Mouse (Mus musculus) intestine, embryonic 14.5 days (tissue): ENCODE data around the gene Nipa1. TPM values are rescaled to one million over a fixed set of nuclear protein-coding genes. Genes with fewer than 3 reads are reported as not detected.

Source experiments
- ATAC-seq: fragments of 200-750 bp; cut with Nextera tagmentation; replicated peaks from 2 replicates; pipeline ENCODE4 v1.8.0; 2017; ENCODE audit warnings: low read depth, moderate number of reproducible peaks, moderate TSS enrichment, moderate library complexity; ENCODE audit not compliant: low FRiP score, low TSS enrichment
- DNase-seq: peaks from one replicate; pipeline ENCODE4 v3.0.0-alpha.2; 2018; ENCODE audit warnings: low spot score
- H3K27ac ChIP-seq: fragments of 300-500 bp; sonication (generic); 2 replicates; pipeline ENCODE4 v1.5.1; 2014; ENCODE audit warnings: low read depth, mild to moderate bottlenecking, control low read depth
- H3K27me3 ChIP-seq: fragments of 300-500 bp; sonication (generic); replicated peaks from 2 replicates; pipeline ENCODE4 v1.6.1; 2014; ENCODE audit warnings: low read length, control low read depth; ENCODE audit not compliant: control insufficient read depth, insufficient read depth
- H3K36me3 ChIP-seq: fragments of 300-500 bp; sonication (generic); 2 replicates; pipeline ENCODE4 v1.6.1; 2014; ENCODE audit warnings: low read length, control low read depth; ENCODE audit not compliant: control insufficient read depth, insufficient read depth
- H3K4me1 ChIP-seq: fragments of 300-500 bp; sonication (generic); replicated peaks from 2 replicates; pipeline ENCODE4 v1.6.1; 2014; ENCODE audit warnings: low read length, control low read depth, mixed read lengths; ENCODE audit not compliant: control insufficient read depth, insufficient read depth
- H3K4me2 ChIP-seq: fragments of 300-500 bp; sonication (generic); 2 replicates; pipeline ENCODE4 v1.6.1; 2014; ENCODE audit warnings: low read length
- H3K4me3 ChIP-seq: fragments of 300-500 bp; sonication (generic); 2 replicates; pipeline ENCODE4 v1.5.1; 2014; ENCODE audit warnings: low read depth, low read length, control low read depth, mixed read lengths
- H3K9ac ChIP-seq: fragments of 300-500 bp; sonication (generic); 2 replicates; pipeline ENCODE4 v1.6.1; 2014; ENCODE audit warnings: mild to moderate bottlenecking, low read length
- H3K9me3 ChIP-seq: fragments of 300-500 bp; sonication (generic); 2 replicates; pipeline ENCODE4 v1.6.1; 2016; ENCODE audit warnings: low read length, control low read depth; ENCODE audit not compliant: control insufficient read depth
- WGBS: fragments of 180-500 bp; shearing (Covaris S2); extraction: QIAGEN DNeasy Blood & Tissue Kit; methylation state at CpG from one replicate; pipeline ENCODE4 v1.1.7; 2014; 5-methylcytosine and 5-hydroxymethylcytosine counted together
- polyA plus RNA-seq: library from polyadenylated mRNA; unstranded; fragments of >200 nt; fragmentation: Nextera tagmentation; extraction: Ambion mirVana; gene quantifications from 2 replicates; pipeline ENCODE4 v1.2.1, GENCODE M21; 2014

Gene Nipa1
- polyA plus RNA-seq, 1 experiment from 2014 or later = 6.0 TPM

DNA sequence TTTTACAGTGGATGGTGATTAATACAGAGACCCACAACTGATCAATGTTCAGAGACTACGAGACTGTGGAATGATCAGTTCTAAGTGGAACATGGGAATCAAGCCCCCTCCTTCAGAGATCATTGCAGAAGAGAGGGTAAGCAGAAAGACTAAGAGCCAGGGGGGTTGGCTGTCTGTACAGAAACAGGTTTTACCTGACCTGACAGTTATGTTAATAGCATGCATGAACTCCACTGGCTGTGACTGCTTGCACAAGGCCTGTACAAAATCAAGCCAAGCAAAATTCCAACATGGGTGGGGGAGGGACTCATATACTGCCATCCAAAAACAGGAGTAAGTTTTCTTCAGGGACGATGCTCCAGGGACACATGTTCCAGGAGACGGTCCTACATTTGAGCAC is 28.6 kb downstream of the Nipa1 start:
- no peak overlapping the region for H3K9ac ChIP-seq
- WGBS = 95% methylated on average over 3 of the region's 3 CpGs
- H3K4me3 ChIP-seq = no peak overlapping the region
- no peaks in the 10 kb centered on the region for H3K4me1 ChIP-seq
- H3K9me3 ChIP-seq = no peaks in the 10 kb centered on the region
- H3K4me2 ChIP-seq = no peak overlapping the region
- no peak for DNase-seq
- ATAC-seq = no peak
- no peaks in the 10 kb centered on the region for H3K27me3 ChIP-seq
- no peaks in the 10 kb centered on the region for H3K36me3 ChIP-seq
- H3K27ac ChIP-seq = no peak overlapping the region

DNA sequence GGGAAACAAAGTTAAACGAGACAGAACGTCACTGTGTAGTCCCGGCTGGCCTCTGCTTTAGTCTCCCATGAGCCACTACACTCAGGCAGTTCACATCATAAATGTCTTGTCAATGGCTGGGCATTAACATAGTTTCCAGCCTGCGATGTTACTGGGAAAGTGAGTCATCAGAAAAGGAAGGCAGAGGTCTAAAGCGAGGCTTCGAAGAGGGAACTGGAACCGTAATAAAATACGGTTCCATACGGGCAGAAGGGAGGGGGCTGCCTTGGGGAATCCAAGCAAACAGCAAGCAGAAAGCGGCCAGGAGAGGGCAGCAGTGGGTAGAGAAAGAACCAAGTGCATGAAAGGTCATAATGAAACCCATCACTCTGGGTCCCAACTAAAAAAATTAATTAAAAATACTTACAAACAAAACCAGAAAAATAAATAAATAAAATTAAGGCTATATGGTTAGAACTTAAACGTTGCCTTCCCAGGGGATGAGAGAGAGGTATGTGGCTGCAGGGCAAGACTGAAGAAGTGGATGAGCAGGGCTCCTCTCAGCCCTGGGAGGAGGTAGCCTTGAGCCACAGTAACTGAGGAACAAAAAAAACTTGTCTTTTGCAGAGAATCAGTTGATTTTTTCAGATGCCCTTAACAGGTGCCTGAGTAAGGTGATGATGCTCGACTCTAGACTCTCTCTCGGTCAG is 33.1 kb downstream of the Nipa1 start:
- Histone ChIP-seq H3K4me1 (no peaks in the 10 kb centered on the region), H3K36me3 (no peaks in the 10 kb centered on the region), H3K4me3 (no peak overlapping the region), H3K9ac (no peak overlapping the region), H3K9me3 (no peaks in the 10 kb centered on the region), H3K27me3 (no peaks in the 10 kb centered on the region), H3K27ac (no peak overlapping the region), H3K4me2 (no peak overlapping the region)
- 33% methylated on average over 13 of the region's 13 CpGs for WGBS
- peak; percentile 47 for ATAC-seq
- peak; percentile 91 for DNase-seq

DNA sequence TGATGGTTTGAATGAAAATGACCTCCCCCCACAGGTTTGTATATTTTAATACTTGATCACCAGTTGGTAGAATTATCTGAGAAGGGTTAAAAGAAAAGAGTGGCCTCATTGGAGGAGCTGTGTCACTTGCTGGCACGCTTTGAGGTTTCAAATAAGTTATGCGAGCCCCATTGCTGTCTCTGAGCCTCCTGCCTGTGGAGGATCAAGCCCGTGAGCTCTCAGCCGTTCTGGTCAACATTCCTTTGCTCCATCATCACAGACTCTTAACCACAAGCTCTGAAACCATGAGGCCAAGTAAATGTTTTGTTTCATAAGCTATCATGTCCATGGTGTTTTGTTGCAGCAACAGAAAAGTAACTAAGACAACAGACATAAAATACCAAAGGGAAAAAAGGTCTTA is 35.0 kb downstream of the Nipa1 start:
- no peaks in the 10 kb centered on the region for H3K4me1 ChIP-seq
- H3K9ac ChIP-seq = no peak overlapping the region
- peaks cover 3% of the 10 kb centered on the region; the same call in 1 of the 2 replicates for H3K36me3 ChIP-seq
- ATAC-seq (no peak), DNase-seq (no peak)
- H3K27ac ChIP-seq = no peak overlapping the region
- 69% methylated on average over 4 of the region's 4 CpGs for WGBS
- H3K27me3 ChIP-seq = no peaks in the 10 kb centered on the region
- H3K4me2 ChIP-seq = no peak overlapping the region
- no peaks in the 10 kb centered on the region for H3K9me3 ChIP-seq
- no peak overlapping the region for H3K4me3 ChIP-seq

DNA sequence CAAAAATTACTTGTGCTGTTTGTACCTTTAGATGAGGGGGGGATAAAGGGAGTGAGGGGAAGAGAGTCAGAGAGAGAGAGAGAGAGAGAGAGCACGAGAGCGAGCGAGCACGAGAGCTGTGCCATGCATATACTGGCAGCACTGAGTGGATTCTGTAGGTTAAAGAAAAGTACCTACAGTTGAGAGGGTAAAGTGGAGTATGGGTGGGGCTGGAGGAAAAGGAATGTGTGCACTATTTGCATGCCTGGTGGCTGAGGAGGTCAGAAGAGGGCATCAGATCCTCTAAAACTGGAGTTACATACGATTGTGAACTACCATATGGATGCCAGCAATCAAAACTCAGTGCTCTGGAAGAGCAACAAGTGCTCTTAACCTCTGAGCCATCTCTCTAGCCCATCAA is 36.6 kb downstream of the Nipa1 start:
- no peak overlapping the region for H3K27ac ChIP-seq
- no peak overlapping the region for H3K9ac ChIP-seq
- no peak overlapping the region for H3K4me3 ChIP-seq
- H3K9me3 ChIP-seq = no peaks in the 10 kb centered on the region
- H3K4me1 ChIP-seq = no peaks in the 10 kb centered on the region
- WGBS = 79% methylated on average over 5 of the region's 5 CpGs
- H3K4me2 ChIP-seq = no peak overlapping the region
- no peaks in the 10 kb centered on the region for H3K27me3 ChIP-seq
- no peak for ATAC-seq
- peaks cover 10% of the 10 kb centered on the region; the same call in 1 of the 2 replicates for H3K36me3 ChIP-seq
- DNase-seq = no peak

DNA sequence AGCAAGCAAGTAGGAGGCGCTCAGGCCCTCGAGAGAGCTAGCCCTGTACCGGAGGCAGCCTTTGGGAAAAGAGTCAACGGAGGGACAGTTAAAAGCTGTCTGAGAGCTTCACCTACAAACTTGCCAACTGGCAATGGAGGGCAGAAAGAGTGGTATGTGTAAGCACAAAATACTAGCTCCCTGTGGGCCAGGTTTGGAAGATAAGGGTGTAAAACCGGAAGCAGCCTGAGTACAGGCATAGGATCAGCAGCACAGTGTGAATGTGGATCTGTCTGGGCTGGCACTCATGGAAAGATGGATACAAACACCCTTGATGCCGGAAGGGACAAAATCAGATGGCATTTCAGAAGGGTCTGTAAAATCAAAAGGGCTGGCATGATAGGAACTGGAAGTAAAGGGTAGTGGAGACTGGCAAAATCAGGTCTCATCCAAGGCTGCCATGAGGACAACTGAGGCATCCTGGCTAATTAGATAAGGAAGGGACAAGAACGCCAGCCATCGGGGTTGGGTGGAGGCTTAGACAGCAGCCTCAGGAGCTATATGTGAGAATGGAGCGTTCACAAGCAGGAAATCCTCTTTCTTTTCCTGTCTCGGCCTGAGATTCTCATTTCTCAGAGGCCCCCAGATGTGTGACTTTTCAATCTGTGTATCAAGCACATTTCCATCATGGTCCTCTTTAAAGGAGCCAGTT is 37.6 kb downstream of the Nipa1 start:
- no peak overlapping the region for H3K9ac ChIP-seq
- peaks cover 10% of the 10 kb centered on the region; the same call in 1 of the 2 replicates for H3K36me3 ChIP-seq
- no peak overlapping the region for H3K4me3 ChIP-seq
- WGBS = 90% methylated on average over 10 of the region's 10 CpGs
- DNase-seq (no peak), ATAC-seq (no peak)
- no peak overlapping the region for H3K27ac ChIP-seq
- H3K4me1 ChIP-seq = no peaks in the 10 kb centered on the region
- H3K4me2 ChIP-seq = no peak overlapping the region
- H3K9me3 ChIP-seq = no peaks in the 10 kb centered on the region
- H3K27me3 ChIP-seq = no peaks in the 10 kb centered on the region

DNA sequence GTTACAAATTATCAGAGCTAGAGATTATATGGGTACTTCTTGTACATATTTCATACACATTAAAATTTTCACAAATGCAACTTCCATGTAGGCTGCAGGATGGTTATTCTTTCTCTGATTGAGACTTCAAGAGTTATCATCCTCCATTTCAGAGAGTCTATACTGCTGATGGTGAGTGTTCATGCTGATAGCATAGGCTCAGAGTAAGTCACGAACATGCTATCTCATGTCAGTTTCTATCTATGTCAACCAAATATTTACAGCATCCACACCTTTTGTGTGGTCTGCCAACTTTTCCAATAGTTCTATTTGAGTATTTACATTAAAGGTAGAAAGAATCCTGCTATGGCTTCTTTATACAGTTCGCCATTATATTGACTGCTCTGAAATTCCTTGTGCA is 38.2 kb downstream of the Nipa1 start:
- Histone ChIP-seq H3K4me1 (no peaks in the 10 kb centered on the region), H3K27ac (no peak overlapping the region), H3K4me3 (no peak overlapping the region), H3K9me3 (no peaks in the 10 kb centered on the region), H3K27me3 (no peaks in the 10 kb centered on the region), H3K36me3 (peaks cover 10% of the 10 kb centered on the region; the same call in 1 of the 2 replicates), H3K9ac (no peak overlapping the region), H3K4me2 (no peak overlapping the region)
- ATAC-seq (no peak), DNase-seq (no peak)
- 92% methylated on average over 2 of the region's 2 CpGs for WGBS

DNA sequence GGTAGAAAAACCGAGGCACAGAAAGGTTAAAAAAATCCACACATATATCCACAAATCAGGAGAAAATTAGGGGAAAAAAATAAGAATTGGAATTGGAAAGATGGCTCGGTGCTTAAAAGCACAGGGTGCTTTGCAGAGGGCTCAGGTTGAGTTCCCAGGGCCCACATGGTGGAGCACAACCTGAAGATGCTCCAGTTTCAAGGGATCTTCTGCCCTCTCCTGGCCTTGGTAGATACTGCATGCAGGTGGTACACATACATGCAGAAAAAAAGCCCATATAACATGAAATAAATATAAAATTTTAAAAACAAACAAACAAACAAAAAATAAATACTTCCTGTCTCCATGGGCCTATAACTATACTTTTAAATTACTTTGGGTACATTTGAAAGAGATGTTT is 45.3 kb downstream of the Nipa1 start:
- no peak overlapping the region for H3K4me2 ChIP-seq
- no peak for ATAC-seq

DNA sequence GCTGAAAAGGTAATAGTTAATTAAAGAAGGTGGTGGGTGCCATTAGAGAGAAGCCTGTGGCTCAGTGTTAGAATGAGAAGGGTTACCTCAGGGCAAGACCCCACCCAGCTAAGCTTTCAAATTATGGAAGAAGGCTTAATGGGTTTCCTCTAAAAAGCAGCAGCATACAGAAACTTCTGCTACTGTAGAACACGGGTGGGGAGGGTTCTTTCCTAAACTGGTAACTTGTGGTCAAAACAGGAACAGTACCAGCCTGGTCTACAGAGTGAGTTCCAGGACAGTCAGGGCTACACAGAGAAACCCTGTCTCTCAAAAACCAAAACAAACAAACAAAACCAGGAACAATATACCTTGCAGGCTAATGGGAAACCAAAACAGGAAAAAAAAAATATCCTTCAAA is 50.3 kb downstream of the Nipa1 start:
- Histone ChIP-seq H3K9me3 (0 out of 2 replicates have a peak, but pooled peaks cover 3% of the 10 kb centered on the region), H3K4me3 (no peak overlapping the region), H3K9ac (no peak overlapping the region), H3K36me3 (no peaks in the 10 kb centered on the region), H3K27ac (no peak overlapping the region), H3K4me1 (peaks cover 3% of the 10 kb centered on the region; the same call in 1 of the 2 replicates), H3K27me3 (no peaks in the 10 kb centered on the region), H3K4me2 (no peak overlapping the region)
- no peak for DNase-seq
- 71% methylated on average over 1 of the region's 1 CpGs for WGBS
- no peak for ATAC-seq

More for the DNA sequence above, 45.3 kb downstream of the Nipa1 start:
- H3K9me3 ChIP-seq = 0 out of 2 replicates have a peak, but pooled peaks cover 4% of the 10 kb centered on the region
- H3K9ac ChIP-seq = no peak overlapping the region
- peaks cover 4% of the 10 kb centered on the region; the same call in 1 of the 2 replicates for H3K36me3 ChIP-seq
- H3K27me3 ChIP-seq = no peaks in the 10 kb centered on the region
- no peak for DNase-seq
- no peak overlapping the region for H3K4me3 ChIP-seq
- no peak overlapping the region for H3K27ac ChIP-seq
- whole genome bisulfite sequencing = 92% methylated on average over 2 of the region's 2 CpGs
- H3K4me1 ChIP-seq = no peaks in the 10 kb centered on the region
